Mouse (Mus musculus) layer of hippocampus, postnatal 14 days (tissue): ENCODE results near the gene Pacs1. TPM values are rescaled to one million over a fixed set of nuclear protein-coding genes. Genes with fewer than 3 reads are reported as not detected.

Experiments
- microRNA-seq, 2 experiments: library from miRNA; unstranded; fragments of <30 nt; microRNA quantifications; one replicate each; pipeline ENCODE4 v1.2.0; 2021
- total RNA-seq, 2 experiments: library from RNA; stranded (reverse); gene quantifications; 2 replicates each; pipeline ENCODE4 v1.2.3; 2021

Pacs1 gene
- total RNA-seq, 2 experiments from 2014 or later, result 59.6 to 63.9 TPM

Small RNA genes lying within 50 kb of the gene (microRNA-seq; reads per million reads assigned to microRNA genes)
- 0 reads per million in 2 experiments for gene Gm27468

Other genes starting within 250 kb of the Pacs1 start
- gene Slc29a2, start 249.3 kb downstream of the Pacs1 start, total RNA-seq, result 10 to 100 TPM; 16.8 to 17.3 TPM
- 100 to 1,000 TPM; 124 to 127 TPM for gene B4gat1, start 234.3 kb downstream of the Pacs1 start, total RNA-seq
- 10 to 100 TPM in 1 of 2 experiments, 1 to 10 TPM in 1; 5.9 to 10.6 TPM for gene AC124502.3, start 234.2 kb downstream of the Pacs1 start, total RNA-seq
- 10 to 100 TPM; 10.8 to 12.9 TPM for gene Brms1, start 231.8 kb downstream of the Pacs1 start, total RNA-seq
- gene Rin1, start 222.6 kb downstream of the Pacs1 start, total RNA-seq, result 10 to 100 TPM; 68.7 to 72.6 TPM
- gene Cd248, start 205.0 kb downstream of the Pacs1 start, total RNA-seq, result 1 to 10 TPM; 6.5 to 7.7 TPM
- gene Tmem151a, start 187.6 kb downstream of the Pacs1 start, total RNA-seq, result 100 to 1,000 TPM; 133 to 135 TPM
- 10 to 100 TPM; 25.8 to 28.0 TPM for gene Yif1a, start 184.6 kb downstream of the Pacs1 start, total RNA-seq
- 100 to 1,000 TPM; 783 to 856 TPM for gene Cnih2, start 174.6 kb downstream of the Pacs1 start, total RNA-seq
- gene Rab1b, start 166.0 kb downstream of the Pacs1 start, total RNA-seq, result 100 to 1,000 TPM; 177 to 181 TPM
- gene Klc2, start 154.6 kb downstream of the Pacs1 start, total RNA-seq, result 100 to 1,000 TPM; 193 to 211 TPM
- 100 to 1,000 TPM; 195 to 199 TPM for gene Sf3b2, start 22.3 kb upstream of the Pacs1 start, total RNA-seq
- gene Gal3st3, start 25.2 kb upstream of the Pacs1 start, total RNA-seq, result 100 to 1,000 TPM; 129 to 132 TPM
- gene Catsper1, start 62.6 kb upstream of the Pacs1 start, total RNA-seq, result not detected
- gene Cst6, start 76.5 kb upstream of the Pacs1 start, total RNA-seq, result 1 to 10 TPM; 5.4 to 5.9 TPM
- gene Eif1ad, start 93.6 kb upstream of the Pacs1 start, total RNA-seq, result 10 to 100 TPM; 21.8 to 25.0 TPM
- gene Banf1, start 94.0 kb upstream of the Pacs1 start, total RNA-seq, result 10 to 100 TPM; 83.0 to 97.1 TPM
- gene Sart1, start 115.6 kb upstream of the Pacs1 start, total RNA-seq, result 10 to 100 TPM; 81.1 to 91.5 TPM
- under 1 TPM in 1 of 2 experiments, not detected in 1; 0.67 TPM for gene Tsga10ip, start 129.4 kb upstream of the Pacs1 start, total RNA-seq
- 100 to 1,000 TPM; 269 to 270 TPM for gene Drap1, start 151.9 kb upstream of the Pacs1 start, total RNA-seq
- gene AI837181, start 152.0 kb upstream of the Pacs1 start, total RNA-seq, result 10 to 100 TPM; 63.0 to 63.6 TPM
- gene Fosl1, start 174.4 kb upstream of the Pacs1 start, total RNA-seq, result not detected
- 10 to 100 TPM; 29.9 to 31.8 TPM for gene Ccdc85b, start 184.8 kb upstream of the Pacs1 start, total RNA-seq
- 100 to 1,000 TPM in 1 of 2 experiments, 10 to 100 TPM in 1; 96.3 to 101 TPM for gene Fibp, start 187.5 kb upstream of the Pacs1 start, total RNA-seq
- gene Ctsw, start 195.4 kb upstream of the Pacs1 start, total RNA-seq, result 1 to 10 TPM in 1 of 2 experiments, under 1 TPM in 1; 0.41 to 1.2 TPM
- gene Efemp2, start 200.8 kb upstream of the Pacs1 start, total RNA-seq, result 10 to 100 TPM; 16.8 to 20.9 TPM
- gene Mus81, start 215.3 kb upstream of the Pacs1 start, total RNA-seq, result 10 to 100 TPM; 34.3 to 35.6 TPM
- gene Cfl1, start 217.3 kb upstream of the Pacs1 start, total RNA-seq, result 1,000 to 10,000 TPM; 1,666 to 1,748 TPM
- gene 1700020D05Rik, start 230.7 kb upstream of the Pacs1 start, total RNA-seq, result 1 to 10 TPM; 6.3 to 8.1 TPM
- gene Snx32, start 237.4 kb upstream of the Pacs1 start, total RNA-seq, result 10 to 100 TPM; 70.5 to 74.2 TPM